Mouse (Mus musculus) large intestine, adult 2 months (tissue): ENCODE results near the gene Adgrd1. TPM values are rescaled to one million over a fixed set of nuclear protein-coding genes. Genes with fewer than 3 reads are reported as not detected.

Source experiments
- DNase-seq: peaks from one replicate; pipeline ENCODE4 v3.0.0-alpha.2; 2012; ENCODE audit warnings: low read depth, low spot score
- WGBS: fragments of 180-500 bp; shearing (Covaris S2); methylation state at CpG from one replicate; pipeline ENCODE4 v1.1.7; 2018; 5-methylcytosine and 5-hydroxymethylcytosine counted together
- polyA plus RNA-seq: library from polyadenylated mRNA; depleted of rRNA; stranded (reverse); fragments of >200 nt; gene quantifications from 2 replicates; pipeline ENCODE4 v1.2.3, GENCODE M21; 2012; rRNA removed

Gene Adgrd1
- polyA plus RNA-seq, 1 experiment = 8.0 TPM

GRCm38 (mm10) chr5:129236366-129236765, 139.8 kb downstream of the Adgrd1 start:
- WGBS = 80% methylated on average over 11 of the region's 11 CpGs
- no peak for DNase-seq

- 70% methylated on average over 11 of the region's 11 CpGs for WGBS
These were observed 145.3 kb downstream of the Adgrd1 start for GRCm38 (mm10) chr5:129241865-129242264.

GRCm38 (mm10) chr5:129242265-129242664, 145.7 kb downstream of the Adgrd1 start:
- WGBS = 41% methylated on average over 3 of the region's 3 CpGs
- no peak for DNase-seq

More at GRCm38 (mm10) chr5:129241865-129242264, 145.3 kb downstream of the Adgrd1 start:
- no peak for DNase-seq

GRCm38 (mm10) chr5:129243120-129243519, 146.6 kb downstream of the Adgrd1 start:
- DNase-seq = no peak
- 66% methylated on average over 4 of the region's 4 CpGs for WGBS

DNA sequence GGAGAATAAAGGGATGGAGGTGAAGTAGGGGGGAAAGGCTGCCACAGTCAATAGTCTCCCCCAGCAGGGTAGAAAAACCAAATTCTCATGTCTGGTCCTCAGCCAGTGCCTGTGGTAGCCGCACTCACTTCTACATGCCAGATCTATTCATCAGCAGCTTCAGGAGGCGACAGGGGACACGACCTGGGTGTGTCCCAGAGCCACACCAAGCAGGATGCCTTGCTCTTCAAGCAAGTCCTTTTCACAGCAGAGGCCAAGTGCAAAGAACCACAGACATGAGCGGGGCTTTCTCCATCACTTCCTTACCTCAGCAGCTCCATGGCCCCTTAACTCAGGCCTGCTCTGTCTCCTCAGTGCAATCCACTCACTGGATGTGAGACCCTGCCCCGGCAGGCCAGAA, 147.8 kb downstream of the Adgrd1 start:
- DNase-seq = no peak
- 28% methylated on average over 5 of the region's 5 CpGs for WGBS

GRCm38 (mm10) chr5:129249080-129249479, 152.5 kb downstream of the Adgrd1 start:
- 66% methylated on average over 8 of the region's 8 CpGs for WGBS
- DNase-seq = no peak

Other genes with a start within 250 kb of the Adgrd1 start
- gene Rimbp2, start 143.3 kb upstream of the Adgrd1 start, polyA plus RNA-seq = 1.1 and 1.8 TPM in 2 replicates
- gene Stx2, start 88.2 kb upstream of the Adgrd1 start, polyA plus RNA-seq = 8.9 TPM in 2 replicates
- 82.9 and 97.4 TPM in 2 replicates for gene Ran, start 76.7 kb upstream of the Adgrd1 start, polyA plus RNA-seq